In the genomic region with DNA sequence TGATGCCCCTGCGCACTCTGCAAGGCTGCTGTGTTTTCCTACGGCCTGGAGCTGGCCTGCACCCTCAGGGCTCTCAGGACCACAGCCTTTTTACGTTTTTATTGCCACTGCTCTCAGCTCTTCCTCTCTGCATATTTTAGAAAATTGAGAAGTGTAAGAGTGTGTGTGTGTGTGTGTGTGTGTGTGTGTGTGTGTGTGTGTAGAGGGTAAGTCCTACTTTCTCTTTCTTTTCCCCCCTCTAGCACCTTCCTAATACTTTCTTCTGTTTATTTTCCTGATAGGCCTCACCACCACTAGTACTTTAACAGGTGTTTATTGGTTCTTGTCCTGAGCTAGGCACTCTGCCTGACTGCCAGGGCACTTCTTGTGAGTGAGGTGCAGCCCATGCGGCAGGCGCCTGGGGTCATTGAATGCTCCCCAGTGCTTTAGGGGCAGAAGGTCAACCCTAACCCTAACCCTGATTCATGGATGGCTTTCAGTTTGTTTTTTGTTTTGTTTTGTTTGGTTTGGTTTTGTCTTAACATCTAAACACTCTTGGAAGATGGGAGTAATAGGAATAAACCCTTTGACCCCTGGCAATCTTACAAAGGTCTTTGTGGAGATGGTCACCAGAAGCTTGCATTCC, we compare ENCODE assay signal across 24 mouse cellular contexts. TPM values are rescaled to one million over a fixed set of nuclear protein-coding genes. Genes with fewer than 3 reads are reported as not detected.
A peak's percentile ranks its signal among the peaks of the same experiment; 100 is the strongest.
DNase-seq lines count a peak whose midpoint lies in the region; ATAC-seq and TF ChIP-seq lines count a peak whose summit lies in the region.
"Had no signal": no experiment of that assay in that cellular context is flagged by ENCODE, and none has a peak within 500 bp of the region (broad histone marks: within the 10 kb centered on the region; RNA-seq: fewer than 3 reads in every experiment).

No protein-coding gene starts in this region.

- H3K36me3 ChIP-seq in kidney, adult 2 months (ENCODE audit: control insufficient read depth, insufficient read depth, low read length): no peaks in the 10 kb centered on the region
- 0 out of 2 replicates have a peak, but pooled peaks cover 2% of the 10 kb centered on the region for H3K36me3 ChIP-seq in small intestine, adult 2 months (ENCODE audit: control insufficient read depth, insufficient read depth, low read length)
- H3K36me3 ChIP-seq in forebrain, embryonic 10.5 days (replicated peaks): peaks cover 11% of the 10 kb centered on the region
- H3K36me3 ChIP-seq: hindbrain, embryonic 15.5 days; intestine, embryonic 15.5 days had no signal

- no peak overlapping the region for H3K4me3 ChIP-seq in kidney, adult 2 months (ENCODE audit: insufficient read depth, low read depth, low read length)
- H3K4me3 ChIP-seq in small intestine, adult 2 months (ENCODE audit: low read depth, low read length): no peak overlapping the region
- no peak overlapping the region for H3K4me3 ChIP-seq in forebrain, embryonic 10.5 days
- H3K4me3 ChIP-seq: embryonic facial prominence, embryonic 10.5 days; heart, embryonic 10.5 days; hindbrain, embryonic 15.5 days; intestine, embryonic 15.5 days; limb, embryonic 12.5 days; liver, embryonic 12.5 days; lung, embryonic 15.5 days; midbrain, embryonic 12.5 days had no signal

- H3K27ac ChIP-seq in kidney, adult 2 months (ENCODE audit: insufficient read depth, low read depth, low read length): peak overlapping the region; percentile 12
- peak overlapping the region; percentile 24; the same call in 1 of the 2 replicates for H3K27ac ChIP-seq in small intestine, adult 2 months (ENCODE audit: insufficient read depth, low read depth, low read length)
- H3K27ac ChIP-seq in forebrain, embryonic 10.5 days: no peak overlapping the region
- H3K27ac ChIP-seq: embryonic facial prominence, embryonic 10.5 days; heart, embryonic 10.5 days; hindbrain, embryonic 15.5 days; intestine, embryonic 15.5 days; limb, embryonic 12.5 days; liver, embryonic 12.5 days; lung, embryonic 15.5 days; macrophage; midbrain, embryonic 12.5 days had no signal

- H3K4me1 ChIP-seq in kidney, adult 2 months (ENCODE audit: control insufficient read depth, insufficient read depth, low read length): peaks cover 36% of the 10 kb centered on the region
- H3K4me1 ChIP-seq in small intestine, adult 2 months (ENCODE audit: control insufficient read depth, insufficient read depth, insufficient read length, low read length): peaks cover 14% of the 10 kb centered on the region; the same call in 1 of the 2 replicates
- peaks cover 6% of the 10 kb centered on the region; the same call in 1 of the 2 replicates for H3K4me1 ChIP-seq in forebrain, embryonic 10.5 days
- H3K4me1 ChIP-seq: hindbrain, embryonic 15.5 days; lung, embryonic 15.5 days; midbrain, embryonic 12.5 days had no signal

- no peak for TF ChIP-seq CTCF in kidney, adult 2 months (conservative IDR thresholded peaks at IDR 0.05; ENCODE audit: insufficient read depth, insufficient read length, low read depth, low read length)
- no peak for TF ChIP-seq CTCF in small intestine, adult 2 months (IDR thresholded peaks at IDR 0.05; ENCODE audit: extremely low read depth, insufficient read length, insufficient replicate concordance, low read depth, low read length)

- ATAC-seq in common myeloid progenitor, adult 5-6 weeks (replicated peaks; ENCODE audit: low read depth, poor library complexity, severe bottlenecking): peak; percentile 24; the same call in 1 of the 2 replicates
- ATAC-seq: forebrain, postnatal 0 days; liver, embryonic 12.5 days had no signal

- H3K9me3 ChIP-seq in forebrain, embryonic 10.5 days: no peaks in the 10 kb centered on the region
- H3K9me3 ChIP-seq: embryonic facial prominence, embryonic 10.5 days; heart, embryonic 10.5 days; hindbrain, embryonic 15.5 days; intestine, embryonic 15.5 days; limb, embryonic 12.5 days; liver, embryonic 12.5 days; lung, embryonic 15.5 days; midbrain, embryonic 12.5 days had no signal

- DNase-seq in kidney, adult 2 months: peak; percentile 52
- no peak for DNase-seq in kidney, postnatal 25 days
- DNase-seq in lung, postnatal 36 days: peak; percentile 32
- DNase-seq in lung, adult 18-20 months: no peak
- no peak for DNase-seq in forebrain, embryonic 10.5 days (ENCODE audit: extremely low spot score, low spot score)
- no peak for DNase-seq in cerebellum, postnatal 25 days
- DNase-seq: adrenal gland, postnatal 14 days; cerebellum, adult 8-10 months; forebrain, postnatal 0 days; kidney, postnatal 4 days; thymus, postnatal 14 days had no signal

- 43% methylated on average over 5 of the region's 5 CpGs for whole genome bisulfite sequencing in kidney, adult 2 months
- 60% methylated on average over 5 of the region's 5 CpGs for WGBS in small intestine, adult 2 months
- 81% methylated on average over 5 of the region's 5 CpGs for WGBS in forebrain, embryonic 10.5 days

- H3K27me3 ChIP-seq in kidney, adult 2 months (replicated peaks; ENCODE audit: control insufficient read depth, insufficient read depth, low read length): no peaks in the 10 kb centered on the region
- H3K27me3 ChIP-seq in small intestine, adult 2 months (ENCODE audit: control insufficient read depth, insufficient read depth, low read length): no peaks in the 10 kb centered on the region
- H3K27me3 ChIP-seq in forebrain, embryonic 10.5 days (ENCODE audit: poor library complexity, severe bottlenecking): no peaks in the 10 kb centered on the region
- H3K27me3 ChIP-seq: hindbrain, embryonic 15.5 days; intestine, embryonic 15.5 days; limb, embryonic 12.5 days; liver, embryonic 12.5 days; lung, embryonic 15.5 days; midbrain, embryonic 12.5 days had no signal

- TF ChIP-seq POLR2A in kidney, adult 2 months (IDR thresholded peaks at IDR 0.05; ENCODE audit: low read depth, low read length): no peak
- TF ChIP-seq POLR2A in small intestine, adult 2 months (IDR thresholded peaks at IDR 0.05; ENCODE audit: low read depth, low read length): no peak

RNA-seq across cellular contexts. Expression of a gene that starts 16.2 kb away (rescaled TPM):
- polyA plus RNA-seq in kidney, adult 2 months (2012; rRNA removed): 69.3 and 71.6 TPM in 2 replicates
- total RNA-seq in common myeloid progenitor, adult 5-6 weeks (2017): 19.1 and 33.3 TPM in 2 replicates
- polyA plus RNA-seq in small intestine, adult 2 months (2012; rRNA removed): 23.5 and 48.4 TPM in 2 replicates
- 80.7 and 83.1 TPM in 2 replicates for polyA plus RNA-seq in forebrain, embryonic 10.5 days (2016; fragmentation: Nextera tagmentation; extraction: Ambion mirVana)

RNA-seq across cellular contexts. Expression of a gene that starts 21.0 kb away (rescaled TPM):
- polyA plus RNA-seq in kidney, adult 2 months (2012; rRNA removed): 0.83 and 3.5 TPM in 2 replicates
- 1.7 and 3.7 TPM in 2 replicates for total RNA-seq in common myeloid progenitor, adult 5-6 weeks (2017)
- 5.6 and 7.5 TPM in 2 replicates for polyA plus RNA-seq in small intestine, adult 2 months (2012; rRNA removed)
- 0.23 and 0.55 TPM in 2 replicates for polyA plus RNA-seq in forebrain, embryonic 10.5 days (2016; fragmentation: Nextera tagmentation; extraction: Ambion mirVana)
- total RNA-seq: forebrain, postnatal 0 days; gastrocnemius, postnatal 4 days; left cerebral cortex, postnatal 14 days had no signal
- polyA plus RNA-seq: forebrain, postnatal 0 days; liver, embryonic 12.5 days had no signal

Comparison
In these comparisons a context has a peak if more than half of its experiments do, and no peak if none do; other contexts are left out.
1. DNase-seq: peak in kidney, adult 2 months (single experiment) and lung, postnatal 36 days (single experiment); none in kidney, postnatal 25 days (0 of 2), lung, adult 18-20 months (0 of 2), forebrain, embryonic 10.5 days (single experiment) and cerebellum, postnatal 25 days (0 of 2).